Mouse (Mus musculus) cerebellum, postnatal 10 days (tissue): ENCODE data around the gene Smad6.
A peak's percentile ranks its signal among the peaks of the same experiment; 100 is the strongest.

ENCODE experiments used
- DNase-seq, 2 experiments: peaks; one replicate each; pipeline ENCODE4 v3.0.0; 2021; ENCODE audit warnings: mixed read lengths in 2 of 2

The Smad6 gene

GRCm38 (mm10) chr9:63959129-63959932 lies 62.5 kb downstream of the Smad6 start:
- DNase-seq = peak; percentile 72 to 73

- DNase-seq = peak in 1 of 2 experiments; percentile 63
Observed at GRCm38 (mm10) chr9:63958337-63959030, 63.4 kb downstream of the Smad6 start.

GRCm38 (mm10) chr9:63957647-63958185 lies 64.1 kb downstream of the Smad6 start:
- DNase-seq = no peak

GRCm38 (mm10) chr9:63956052-63956451 lies 65.8 kb downstream of the Smad6 start:
- DNase-seq = peak; percentile 81 to 86

GRCm38 (mm10) chr9:63953691-63954090 lies 68.2 kb downstream of the Smad6 start:
- no peak for DNase-seq

- no peak for DNase-seq
Observed at GRCm38 (mm10) chr9:63952591-63952990, 69.3 kb downstream of the Smad6 start.

- DNase-seq = no peak
Observed at GRCm38 (mm10) chr9:63950357-63950756, 71.5 kb downstream of the Smad6 start.

GRCm38 (mm10) chr9:63949393-63949792 lies 72.5 kb downstream of the Smad6 start:
- DNase-seq = no peak

- DNase-seq = no peak
Observed at GRCm38 (mm10) chr9:63942608-63942982, 79.3 kb downstream of the Smad6 start.

GRCm38 (mm10) chr9:63941747-63942607 lies 79.9 kb downstream of the Smad6 start:
- no peak for DNase-seq

- peak in 1 of 2 experiments; percentile 53 for DNase-seq
Observed at GRCm38 (mm10) chr9:63936256-63936655, 85.6 kb downstream of the Smad6 start.

GRCm38 (mm10) chr9:63933068-63933467 lies 88.8 kb downstream of the Smad6 start:
- DNase-seq = no peak

- DNase-seq = peak; percentile 37
Observed at GRCm38 (mm10) chr9:63927340-63928049, 94.4 kb downstream of the Smad6 start.

GRCm38 (mm10) chr9:63926377-63926776 lies 95.5 kb downstream of the Smad6 start:
- DNase-seq = no peak

GRCm38 (mm10) chr9:63923190-63923717 lies 98.6 kb downstream of the Smad6 start:
- peak; percentile 56 to 57 for DNase-seq

- DNase-seq = no peak
Observed at GRCm38 (mm10) chr9:63919708-63920107, 102.2 kb downstream of the Smad6 start.

- DNase-seq = peak; percentile 34 to 60
Observed at GRCm38 (mm10) chr9:63919001-63919555, 102.8 kb downstream of the Smad6 start.

GRCm38 (mm10) chr9:63918245-63918644 lies 103.6 kb downstream of the Smad6 start:
- DNase-seq = peak; percentile 90 to 91

GRCm38 (mm10) chr9:63916441-63916840 lies 105.4 kb downstream of the Smad6 start:
- DNase-seq = no peak

GRCm38 (mm10) chr9:63915976-63916375 lies 105.9 kb downstream of the Smad6 start:
- peak; percentile 66 to 67 for DNase-seq

- no peak for DNase-seq
Observed at GRCm38 (mm10) chr9:63914944-63915343, 106.9 kb downstream of the Smad6 start.

GRCm38 (mm10) chr9:63912051-63912450 lies 109.8 kb downstream of the Smad6 start:
- DNase-seq = no peak
